Mouse (Mus musculus) T-helper 2 cell (primary cell): ENCODE data around the gene Baz1a.
"Not testable (repeated sequence)": the region's sequence is repeated elsewhere in the genome, so short reads cannot be mapped to it uniquely, and the experiment has no call there.

ENCODE experiments used
- in situ Hi-C: fragments of 300-600 bp; cut with MboI, MseI; formaldehyde crosslinking; loops from one replicate; pipeline ENCODE4 v1.15.1; 2025; ENCODE audit warnings: high pct_unique_total_duplicates

Baz1a gene

DNA sequence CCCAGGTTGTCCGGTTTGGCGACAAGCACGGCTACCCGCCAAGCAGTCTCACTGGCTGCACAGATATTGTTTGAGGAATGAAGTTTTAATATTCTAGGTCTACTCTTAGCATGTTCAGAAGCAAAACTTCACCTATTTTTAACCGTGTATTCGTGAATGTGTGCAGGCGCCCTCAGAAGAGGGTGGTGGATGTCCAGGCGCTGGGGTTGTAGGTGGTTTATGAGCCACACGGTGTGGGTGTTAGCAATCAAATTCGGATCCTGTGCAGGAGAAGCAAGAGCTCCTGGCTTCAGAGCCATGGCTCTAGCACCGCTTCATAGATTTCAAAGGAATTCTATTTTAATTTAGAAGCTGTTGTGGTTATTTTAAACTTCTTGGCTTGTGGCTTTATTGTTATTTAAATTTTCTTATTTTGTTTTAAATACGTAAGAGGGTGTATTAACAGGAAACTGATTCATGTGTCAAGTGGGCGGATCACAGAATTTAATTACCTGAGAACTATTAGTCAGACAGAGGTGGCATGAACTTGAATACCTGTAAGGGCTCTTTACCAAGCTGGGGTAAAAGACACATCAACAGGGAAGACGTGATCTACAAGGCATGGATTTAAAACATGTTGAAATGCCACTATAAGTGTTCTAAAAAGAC lies 6.7 kb downstream of the Baz1a start:
- in situ Hi-C loops: no loop called here

DNA sequence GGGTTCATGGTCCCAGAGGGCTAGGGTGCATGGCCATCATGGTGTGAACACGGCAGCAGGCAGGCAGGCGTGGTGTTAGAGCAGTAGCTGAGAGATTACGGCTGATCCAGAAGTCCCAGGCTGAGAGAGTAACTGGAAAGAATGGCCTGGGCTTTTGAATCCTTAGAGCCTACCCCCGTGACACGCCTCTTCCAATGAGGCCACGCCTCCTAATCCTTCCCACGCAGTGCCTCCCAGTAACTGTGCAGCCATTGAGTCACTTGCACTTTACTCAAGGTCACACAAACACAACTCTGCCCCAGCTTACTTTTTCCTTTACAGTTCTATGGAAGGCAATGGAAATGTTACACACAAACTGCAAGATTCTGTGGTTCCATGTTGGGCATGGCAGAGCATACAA lies 8.1 kb downstream of the Baz1a start:
- in situ Hi-C loops: no loop called here

DNA sequence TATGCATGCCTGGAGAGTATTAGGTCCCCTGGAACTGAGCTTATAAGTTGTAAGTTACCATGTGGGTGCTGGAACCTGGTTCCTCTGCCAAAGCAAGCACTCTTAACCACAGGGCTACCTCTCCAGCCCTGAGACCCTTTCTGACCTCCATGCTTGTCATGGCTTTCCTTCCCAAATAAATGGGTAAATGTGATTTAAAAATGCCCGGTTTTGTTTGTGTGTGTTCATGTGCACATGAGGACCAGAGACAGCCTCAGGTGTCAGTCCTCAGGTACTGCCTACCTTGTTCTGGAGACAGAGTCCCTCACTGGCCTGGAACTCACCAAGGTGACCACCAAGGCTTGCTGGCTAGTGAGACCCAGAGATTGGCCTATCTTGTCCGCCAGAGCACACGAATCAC lies 9.8 kb downstream of the Baz1a start:
- in situ Hi-C loops: no loop called here

DNA sequence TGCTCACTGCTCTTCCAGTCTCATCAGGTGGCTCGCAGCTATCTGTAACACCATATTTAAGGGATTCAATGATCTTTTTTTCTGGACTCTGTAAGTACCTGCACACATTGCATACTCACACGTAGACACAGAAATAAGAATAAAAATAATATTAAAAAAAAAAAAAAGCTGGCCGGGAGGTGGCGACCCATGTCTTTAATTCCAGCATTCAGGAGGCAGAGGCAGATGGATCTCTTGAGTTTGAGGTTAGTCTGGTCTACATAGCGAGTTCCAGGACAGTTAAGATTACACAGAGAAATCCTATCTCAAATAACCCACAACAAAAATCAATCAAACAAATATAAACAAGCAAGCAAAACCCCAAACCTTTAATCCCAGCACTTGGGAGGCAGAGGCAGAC lies 10.3 kb downstream of the Baz1a start:
- in situ Hi-C loops: no loop called here

DNA sequence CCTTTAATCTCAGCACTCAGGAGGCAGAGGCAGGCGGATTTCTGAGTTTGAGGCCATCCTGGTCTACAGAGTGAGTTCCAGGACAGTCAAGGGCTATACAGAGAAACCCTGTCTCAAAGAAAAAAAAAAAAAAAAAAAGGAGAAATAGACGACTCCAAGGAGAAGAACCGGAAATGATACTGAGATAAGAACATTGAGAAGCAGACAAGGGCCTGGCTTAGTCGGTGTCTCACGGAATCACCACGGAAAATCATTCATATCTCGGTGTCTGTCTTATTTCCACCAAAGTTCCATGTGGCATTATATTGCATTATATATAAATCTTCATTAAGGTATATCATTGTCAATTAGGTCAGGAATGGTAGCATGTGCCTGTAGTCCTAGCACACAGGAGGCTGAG lies 11.6 kb downstream of the Baz1a start:
- in situ Hi-C loops: not testable (repeated sequence)

DNA sequence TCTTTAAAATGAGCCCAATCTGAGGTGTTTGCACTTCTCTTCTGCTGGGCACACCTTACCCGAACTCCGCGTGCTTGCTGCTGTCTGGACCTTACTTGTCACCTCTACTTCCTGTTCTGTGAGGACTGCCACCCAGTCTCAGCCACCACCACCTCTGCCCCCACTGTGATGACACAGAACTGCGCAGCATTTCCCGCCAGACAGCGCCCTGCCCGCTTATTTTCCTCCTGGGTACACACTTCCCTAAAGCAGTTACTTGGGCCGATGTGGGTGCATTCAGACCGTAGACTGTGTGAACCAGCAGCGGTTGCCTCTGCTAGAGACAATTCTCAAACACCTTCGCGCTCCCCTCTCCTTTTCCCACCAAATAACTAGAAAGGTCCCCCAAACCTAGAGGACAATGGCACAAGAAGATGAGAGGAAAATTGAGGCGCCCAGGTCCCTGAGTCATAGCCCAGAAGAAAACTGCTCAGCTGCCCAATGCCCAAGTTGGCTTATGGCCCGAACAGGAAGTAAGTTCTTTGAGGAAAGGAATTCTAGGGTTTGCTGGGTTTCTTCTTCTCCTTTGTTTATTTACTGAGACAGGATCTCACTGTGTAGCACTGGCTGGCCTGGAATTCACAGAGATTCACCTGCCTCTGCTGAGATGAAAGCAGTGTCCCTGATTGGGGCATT lies 15.0 kb downstream of the Baz1a start:
- in situ Hi-C loops: no loop called here

DNA sequence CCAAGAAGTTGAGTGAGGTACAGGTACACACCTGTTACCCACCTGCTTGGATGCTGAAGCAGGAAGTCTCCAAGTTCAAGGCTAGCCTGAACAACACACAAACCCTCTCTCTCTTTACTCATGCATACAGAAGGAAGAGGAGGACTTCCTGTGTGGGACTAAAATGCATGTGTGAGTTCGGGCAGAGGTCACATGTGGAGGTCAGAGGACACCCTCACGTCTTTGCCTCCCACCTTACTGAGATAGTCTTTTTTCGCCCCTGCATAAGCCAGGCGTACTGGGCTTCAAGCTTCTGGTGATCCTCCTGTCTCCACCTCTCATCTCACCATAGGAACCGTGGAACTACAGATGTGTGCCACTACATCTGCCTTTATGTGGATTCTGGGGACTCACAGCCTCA lies 15.7 kb downstream of the Baz1a start:
- in situ Hi-C loops: no loop called here

DNA sequence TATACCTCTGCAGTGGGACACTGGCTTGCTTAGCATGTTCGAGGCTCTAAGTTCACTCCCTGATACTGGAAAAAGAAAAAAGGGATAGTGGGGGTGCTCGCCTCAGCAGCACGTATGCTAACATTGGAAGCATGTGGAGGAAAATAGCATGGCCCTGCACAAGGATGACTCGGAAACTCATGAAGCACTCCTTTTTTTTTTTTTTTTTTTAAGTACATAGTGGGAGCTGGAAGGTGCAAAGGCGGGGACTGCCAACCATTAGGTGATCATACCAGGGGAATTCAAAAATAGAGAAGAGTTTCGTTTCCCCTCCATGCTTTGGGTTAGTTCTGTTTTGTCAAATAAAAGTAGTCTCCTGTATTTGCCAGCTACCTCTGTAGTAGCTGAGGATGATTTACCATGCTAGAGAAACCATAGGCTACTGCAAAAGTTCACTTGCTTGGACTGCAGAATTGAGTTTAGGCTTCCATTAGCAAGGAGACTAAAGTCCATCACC lies 17.1 kb downstream of the Baz1a start:
- in situ Hi-C loops: no loop called here

DNA sequence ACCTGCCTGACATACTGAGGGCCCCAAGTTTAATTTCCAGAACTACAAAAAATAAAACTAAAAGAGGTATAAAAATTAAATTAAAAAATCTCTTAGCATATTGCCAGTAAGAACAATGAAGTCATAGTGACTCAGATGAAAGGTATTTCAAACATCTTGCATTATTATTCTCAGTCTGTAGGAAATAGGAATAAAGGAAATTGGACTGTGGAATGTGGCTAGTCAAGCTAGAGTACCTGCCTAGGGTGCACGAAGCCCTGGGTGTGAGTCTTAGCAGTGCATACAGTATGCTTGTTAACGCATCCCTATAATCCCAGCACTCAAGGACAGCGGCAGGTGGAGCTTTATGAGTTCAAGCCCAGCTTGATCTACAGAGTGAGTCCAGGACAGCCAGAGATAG lies 18.2 kb downstream of the Baz1a start:
- in situ Hi-C loops: no loop called here

DNA sequence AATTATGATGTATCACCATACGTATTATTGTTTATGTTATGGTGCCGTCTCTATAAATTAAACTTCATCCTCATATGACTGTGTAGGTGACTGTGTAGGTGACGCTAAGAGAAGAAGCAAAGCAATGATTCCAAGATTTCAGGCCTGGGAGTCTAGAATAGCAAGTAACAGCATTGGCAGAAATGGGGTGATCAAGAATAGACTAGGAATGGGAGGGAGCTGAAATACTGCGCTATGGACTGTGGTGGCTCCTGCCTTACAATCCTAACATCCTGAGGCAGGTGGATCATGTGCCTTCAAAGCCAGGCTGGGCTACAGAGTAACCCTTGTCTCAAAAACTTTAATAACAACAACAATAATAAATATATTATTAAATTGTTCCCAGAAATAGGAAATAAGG lies 19.7 kb downstream of the Baz1a start:
- in situ Hi-C loops: no loop called here

DNA sequence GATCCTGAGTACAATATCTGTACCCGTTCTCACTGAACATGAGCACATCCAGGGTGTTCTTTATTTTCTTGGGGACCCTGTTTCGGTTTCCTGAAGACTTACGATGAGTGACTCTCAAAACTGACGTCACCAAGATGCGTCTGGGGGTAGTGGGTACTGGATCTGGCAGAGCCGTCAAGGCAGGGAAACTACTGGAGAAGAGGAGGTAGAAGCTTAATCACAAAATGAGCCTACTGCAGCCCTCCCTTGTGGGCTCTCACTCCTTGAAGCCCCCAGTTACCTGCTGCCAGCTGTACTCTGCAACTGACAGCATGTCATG lies 20.1 kb downstream of the Baz1a start:
- in situ Hi-C loops: no loop called here

DNA sequence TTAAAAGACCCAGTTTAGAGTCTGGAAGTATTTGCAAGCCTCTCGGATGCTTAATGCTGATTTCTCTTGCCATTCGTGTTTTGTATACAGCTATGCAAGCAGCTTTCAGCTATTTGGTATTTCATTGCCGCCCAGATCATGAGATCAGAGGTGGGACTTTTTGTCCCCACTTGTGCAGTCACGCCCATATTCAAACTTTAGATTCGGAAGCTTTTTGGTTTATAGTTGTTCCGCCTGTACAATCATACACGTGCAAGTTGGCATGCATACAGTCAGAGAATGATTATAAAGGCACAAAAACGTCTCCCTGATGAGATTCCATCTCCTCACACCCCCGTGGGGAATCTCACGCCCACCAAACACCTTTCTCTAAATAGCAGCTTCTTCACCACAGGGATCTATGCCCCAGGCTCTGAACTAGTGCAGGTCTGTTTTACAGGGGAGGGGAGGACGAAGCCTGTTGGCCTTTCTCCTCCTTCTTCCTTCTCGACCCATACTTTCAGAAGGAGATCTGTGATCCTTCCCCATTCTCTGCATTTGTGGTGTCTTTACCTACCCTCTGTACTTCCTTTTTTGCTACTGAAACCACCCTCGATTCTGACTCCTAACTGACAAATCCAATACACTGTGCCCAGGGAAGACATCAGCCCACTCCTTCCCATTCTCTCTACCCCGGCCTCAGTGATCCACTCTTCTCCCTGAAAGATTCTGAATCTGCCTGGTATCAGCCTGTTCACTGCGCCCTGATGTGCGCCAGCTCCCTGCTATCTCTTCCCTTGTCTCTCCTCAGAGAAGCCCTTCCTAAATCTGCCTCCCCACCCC lies 20.7 kb downstream of the Baz1a start:
- in situ Hi-C loops: no loop called here

DNA sequence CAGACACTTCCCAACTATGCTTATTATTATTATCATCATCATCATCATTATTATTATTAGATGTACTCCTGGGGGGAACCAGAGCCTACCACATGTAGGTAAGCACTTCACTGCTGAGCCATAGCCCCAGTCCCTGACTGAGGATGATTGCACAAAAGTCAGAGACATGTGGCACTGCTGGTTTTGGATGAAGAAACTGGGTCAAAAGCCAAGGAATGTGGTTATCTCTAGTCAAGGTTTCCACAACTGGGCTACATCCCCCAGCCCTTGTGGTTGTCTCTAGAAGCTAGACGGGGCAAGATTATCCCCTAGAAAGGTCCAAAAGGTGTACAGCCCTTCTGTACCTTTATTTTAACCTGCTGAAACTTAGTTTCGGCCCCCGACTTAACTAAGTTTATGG lies 21.3 kb downstream of the Baz1a start:
- in situ Hi-C loops: no loop called here

DNA sequence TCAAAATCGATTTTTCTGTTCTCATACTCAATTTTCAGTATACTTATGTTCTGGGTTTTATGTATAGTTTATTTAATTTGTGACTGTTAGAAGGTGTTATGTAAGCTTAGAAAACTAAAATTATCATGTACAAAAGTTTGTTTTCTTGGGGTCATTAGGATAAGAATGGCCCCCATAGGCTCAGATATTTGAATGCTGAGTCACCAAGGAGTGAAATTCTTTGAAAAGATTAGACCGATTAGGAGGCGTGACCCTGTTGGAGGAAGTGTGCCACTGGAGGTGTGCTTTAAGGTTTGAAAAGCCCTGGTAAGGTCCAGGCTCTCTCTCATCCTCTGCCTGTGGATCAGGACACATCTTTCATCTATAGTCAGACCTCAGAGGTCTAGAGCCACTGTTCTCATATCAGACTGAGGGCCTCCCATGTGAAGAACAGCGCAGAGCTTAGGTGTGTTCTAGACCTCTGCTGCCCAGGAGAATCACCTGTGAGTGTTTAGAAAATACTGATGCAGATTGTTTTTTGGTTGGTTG lies 25.8 kb downstream of the Baz1a start:
- in situ Hi-C loops: loop anchor here (5.0 kb wide), 1 partner anchor 89 kb away; no protein-coding TSS in a partner anchor

DNA sequence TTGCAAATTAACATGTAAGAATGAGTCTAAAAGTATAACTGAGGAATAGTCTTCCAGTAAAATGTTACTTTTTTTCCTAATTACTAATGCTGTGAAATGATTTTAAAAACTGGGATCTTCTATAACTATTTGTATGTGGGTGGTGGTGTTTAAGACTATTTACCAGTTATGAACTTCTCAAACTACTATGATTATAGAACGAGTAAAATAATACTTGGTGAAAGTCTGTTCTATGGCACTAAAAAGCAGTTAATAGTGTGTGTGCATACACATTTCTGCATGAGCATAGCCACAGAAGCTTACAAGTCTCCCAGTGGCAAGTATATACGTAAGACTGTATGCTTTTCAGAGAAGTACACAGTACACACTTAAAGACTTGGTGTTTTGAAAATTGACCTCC lies 27.0 kb downstream of the Baz1a start:
- in situ Hi-C loops: loop anchor here (5.0 kb wide), 1 partner anchor 90 kb away; no protein-coding TSS in a partner anchor

DNA sequence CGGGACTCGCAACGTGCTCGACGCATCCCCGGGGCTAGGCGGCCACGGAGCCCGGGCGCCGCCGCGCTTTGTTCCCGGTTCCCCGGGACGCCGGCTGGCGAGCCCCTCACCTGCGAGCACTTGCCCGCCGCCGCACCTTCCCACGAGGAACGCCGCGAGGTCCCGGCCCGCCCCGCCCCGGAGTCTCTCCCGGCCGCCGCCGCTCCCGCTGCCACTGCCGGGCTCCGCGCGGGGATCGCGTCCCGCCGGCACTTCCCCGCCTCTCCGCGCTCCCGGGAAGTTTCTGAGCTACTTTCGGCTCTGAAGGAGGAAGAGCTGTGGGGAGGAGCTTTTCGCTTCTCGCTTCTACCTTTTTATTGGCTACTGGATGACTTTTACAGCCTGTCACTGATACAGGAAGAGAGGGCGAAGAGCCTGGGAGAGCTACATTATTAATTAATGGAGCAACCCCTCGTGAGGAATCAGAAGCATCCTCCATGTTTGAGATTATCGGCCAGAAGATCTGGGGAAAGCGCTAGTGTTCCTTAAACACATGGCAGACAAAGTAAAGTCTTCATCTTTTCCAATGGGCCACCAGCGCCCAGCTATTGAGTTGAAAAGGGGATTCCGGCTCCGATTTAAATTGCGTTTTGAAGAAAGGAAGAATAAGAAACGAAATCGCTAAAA lies 28.0 kb downstream of the Baz1a start, which contains the start of gene Gm20403:
Gm20403 (minus strand) TSS at position 478 of the 666 bp plus-strand sequence.
- in situ Hi-C loops: loop anchor here (5.0 kb wide), 1 partner anchor 91 kb away; no protein-coding TSS in a partner anchor

DNA sequence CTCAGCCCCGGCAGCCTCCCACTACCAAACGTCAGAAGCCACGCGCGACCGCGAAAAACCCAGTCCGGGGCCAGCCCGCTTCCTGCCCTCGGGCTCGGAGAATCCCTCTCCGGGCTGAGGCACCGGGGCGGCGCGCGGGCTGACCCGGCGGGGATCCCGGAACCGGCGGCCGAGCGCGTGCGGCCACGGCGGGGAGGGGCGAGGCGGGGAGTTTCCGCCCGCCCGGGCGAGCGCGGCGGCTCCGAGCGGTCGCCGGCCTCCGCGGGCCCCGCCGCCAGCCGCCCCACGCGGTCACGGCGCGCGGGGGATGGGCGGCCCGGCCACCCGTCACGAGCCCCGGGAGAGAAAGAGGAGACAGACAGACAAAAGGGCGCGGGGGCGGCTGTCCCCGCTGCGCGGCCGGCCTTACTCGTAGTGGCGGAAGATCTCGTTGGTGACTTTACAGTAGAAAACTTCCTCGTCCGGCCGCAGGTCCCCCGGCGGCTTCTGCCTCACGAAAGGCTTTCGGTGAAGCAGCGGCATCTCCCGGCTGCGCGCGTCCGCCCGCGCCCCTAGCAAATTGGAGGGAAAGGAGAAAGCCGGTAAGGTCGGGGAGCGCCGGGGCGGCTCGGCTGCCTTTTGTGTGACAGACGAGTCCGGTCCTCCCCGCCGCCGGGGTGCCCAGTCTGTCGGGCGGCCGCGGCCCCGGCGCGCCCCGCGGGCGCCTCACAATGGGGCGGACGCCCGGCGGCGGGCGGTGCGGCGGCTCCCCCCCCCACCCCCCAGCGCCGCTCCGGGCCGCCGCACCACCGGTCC lies 28.7 kb downstream of the Baz1a start:
- in situ Hi-C loops: loop anchor here (5.0 kb wide), 1 partner anchor 92 kb away; no protein-coding TSS in a partner anchor

DNA sequence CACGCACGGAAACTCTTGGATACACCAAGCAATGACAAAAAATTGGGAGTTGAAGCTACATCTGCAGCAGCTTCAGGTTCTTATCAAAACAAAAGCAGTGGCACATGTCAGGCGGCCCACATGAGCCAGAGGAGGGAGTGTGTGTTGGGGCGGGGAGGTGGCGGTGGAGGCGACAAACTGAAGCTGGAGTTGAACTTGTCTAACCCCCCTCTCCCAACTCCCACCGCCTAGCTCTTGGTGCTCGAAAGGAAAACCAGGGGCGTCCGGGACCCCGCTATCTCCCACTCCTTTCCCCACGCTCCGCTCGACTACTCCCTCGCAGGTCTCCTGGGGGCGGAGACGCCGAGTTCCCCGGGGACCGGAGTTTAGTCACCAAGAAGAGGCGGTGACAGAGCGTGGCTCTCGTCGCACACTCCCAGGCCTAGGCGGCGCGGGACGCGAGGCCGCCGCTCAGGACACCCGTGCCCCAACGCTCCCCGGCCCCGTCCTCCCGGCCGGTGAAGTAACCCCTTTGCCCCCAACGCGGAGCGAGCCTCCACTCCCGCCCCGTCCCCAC lies 29.4 kb downstream of the Baz1a start:
- in situ Hi-C loops: loop anchor here (5.0 kb wide), 1 partner anchor 93 kb away; no protein-coding TSS in a partner anchor

DNA sequence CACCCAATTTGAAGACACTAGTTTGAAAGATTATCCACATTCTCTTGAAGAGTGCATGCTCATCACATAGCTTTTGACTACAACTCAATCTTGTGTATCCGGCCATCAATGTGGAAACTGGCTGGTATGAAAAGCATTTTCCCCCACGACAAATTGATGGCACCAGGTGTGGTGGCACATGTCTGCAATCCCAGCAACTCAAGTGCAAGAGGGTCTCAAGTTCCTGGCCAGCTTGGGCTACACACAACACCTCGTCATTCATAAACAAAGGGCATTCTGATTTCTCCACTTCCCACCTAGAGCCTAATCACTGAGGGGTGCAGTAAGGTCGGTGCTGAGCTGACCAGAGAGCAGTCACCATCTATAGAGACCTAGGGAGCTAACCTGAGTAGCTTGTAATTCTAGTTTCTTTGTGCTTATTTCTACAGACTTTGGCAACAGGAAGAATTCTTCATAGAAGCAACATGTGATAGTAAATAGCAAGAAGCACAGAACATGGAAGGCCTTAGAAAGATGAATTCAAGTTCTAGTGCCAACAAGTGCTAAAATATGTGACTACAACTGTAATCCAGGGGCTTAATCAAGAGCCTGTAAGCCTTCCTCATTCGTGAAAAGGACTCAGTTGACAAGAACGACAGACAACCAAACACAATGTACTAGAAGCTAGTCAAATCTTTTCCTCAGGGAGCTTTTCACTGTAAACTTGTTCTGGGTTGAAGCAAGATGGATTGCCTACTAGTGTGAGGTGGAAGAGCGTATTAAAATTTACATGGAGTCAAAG lies 31.0 kb downstream of the Baz1a start:
- in situ Hi-C loops: no loop called here

DNA sequence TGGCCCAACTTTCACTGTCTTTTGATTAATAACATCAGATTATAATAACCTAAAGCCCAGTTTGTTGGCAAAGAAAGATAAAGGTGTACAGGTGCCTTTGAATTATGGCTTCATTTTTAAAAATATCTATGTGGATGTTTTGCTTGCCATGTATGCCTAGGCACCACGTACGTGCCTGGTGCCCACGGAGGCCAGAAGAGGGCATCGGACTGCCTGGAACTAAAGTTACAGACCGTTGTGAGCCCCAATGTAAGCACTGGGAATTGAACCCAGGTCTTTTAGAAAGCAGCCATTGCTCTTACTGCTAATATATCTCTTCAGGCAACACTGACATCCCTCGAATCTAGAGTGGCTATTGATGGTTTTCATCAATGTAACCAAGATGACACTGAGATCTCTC lies 32.2 kb downstream of the Baz1a start:
- in situ Hi-C loops: no loop called here
